Mouse (Mus musculus): Measurements from ENCODE around the gene Rusc2. TPM values are rescaled to one million over a fixed set of nuclear protein-coding genes. Genes with fewer than 3 reads are reported as not detected.

Gene Rusc2
- polyA plus RNA-seq, 1 experiment from 2014 or later: 14.0 TPM

GRCm38 (mm10) chr4:43454041-43454836, 72.5 kb downstream of the Rusc2 start, which contains the start of gene Cd72:
Cd72 (minus strand) TSS chr4:43454628.
- Histone ChIP-seq H3K4me1 (peaks cover 19% of the 10 kb centered on the region), H3K4me2 (peak within 1 kb of the TSS; percentile 48), H3K9me3 (no peaks in the 10 kb centered on the region), H3K36me3 (no peaks in the 10 kb centered on the region), H3K4me3 (peak within 1 kb of the TSS; percentile 10; the same call in 1 of the 2 replicates), H3K9ac (no peak within 1 kb of the TSS; the same call in 1 of the 2 replicates), H3K27me3 (peaks cover 37% of the 10 kb centered on the region), H3K27ac (no peak within 1 kb of the TSS)
- ATAC-seq (ENCODE audit: borderline replicate concordance, extremely low read depth, low FRiP score, low TSS enrichment): 0 out of 2 replicates have a peak, but pooled peaks have one; percentile 15
- WGBS: 26% methylated on average over 20 of the region's 20 CpGs

DNA sequence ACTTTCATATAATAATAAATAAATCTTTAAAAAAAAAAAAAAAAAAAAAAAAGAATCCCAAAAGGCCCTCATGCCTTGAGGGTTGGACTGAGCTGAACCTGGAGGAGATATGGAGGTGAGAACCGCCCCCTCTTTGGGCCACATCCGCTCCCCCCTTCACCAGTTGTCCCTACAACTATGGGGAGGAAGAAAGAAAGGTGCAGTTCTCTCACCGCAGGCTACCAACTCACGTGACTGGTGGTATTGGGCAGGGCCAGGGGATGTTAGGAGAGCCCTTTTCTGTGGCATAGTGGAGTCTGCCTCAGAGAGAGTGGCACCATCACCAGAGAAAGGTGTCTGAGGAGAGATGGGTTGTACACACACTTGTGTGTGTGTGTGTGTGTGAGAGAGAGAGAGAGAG, 74.7 kb downstream of the Rusc2 start:
- Histone ChIP-seq H3K9ac (no peak overlapping the region), H3K4me1 (peaks cover 19% of the 10 kb centered on the region), H3K27me3 (peaks cover 37% of the 10 kb centered on the region), H3K27ac (no peak overlapping the region), H3K4me2 (no peak overlapping the region), H3K9me3 (no peaks in the 10 kb centered on the region), H3K4me3 (no peak overlapping the region), H3K36me3 (no peaks in the 10 kb centered on the region)
- ATAC-seq (ENCODE audit: borderline replicate concordance, extremely low read depth, low FRiP score, low TSS enrichment): peak; percentile 26; the same call in 1 of the 2 replicates
- 28% methylated on average over 4 of the region's 4 CpGs for WGBS

- 17% methylated on average over 8 of the region's 8 CpGs for WGBS
- H3K27ac ChIP-seq: no peak overlapping the region
- H3K27me3 ChIP-seq: peaks cover 31% of the 10 kb centered on the region
- H3K4me1 ChIP-seq: peaks cover 19% of the 10 kb centered on the region
- no peaks in the 10 kb centered on the region for H3K36me3 ChIP-seq
- no peaks in the 10 kb centered on the region for H3K9me3 ChIP-seq
- H3K4me3 ChIP-seq: no peak overlapping the region
- no peak overlapping the region for H3K4me2 ChIP-seq
- H3K9ac ChIP-seq: no peak overlapping the region
- ATAC-seq (ENCODE audit: borderline replicate concordance, extremely low read depth, low FRiP score, low TSS enrichment): no peak
These were observed 75.3 kb downstream of the Rusc2 start for GRCm38 (mm10) chr4:43457124-43457523.

GRCm38 (mm10) chr4:43463102-43463501, 81.3 kb downstream of the Rusc2 start:
- Histone ChIP-seq H3K4me2 (no peak overlapping the region), H3K27me3 (no peaks in the 10 kb centered on the region), H3K4me3 (no peak overlapping the region), H3K27ac (no peak overlapping the region), H3K36me3 (no peaks in the 10 kb centered on the region), H3K9ac (no peak overlapping the region), H3K9me3 (no peaks in the 10 kb centered on the region), H3K4me1 (no peaks in the 10 kb centered on the region)
- 80% methylated on average over 5 of the region's 5 CpGs for WGBS
- no peak for ATAC-seq (ENCODE audit: borderline replicate concordance, extremely low read depth, low FRiP score, low TSS enrichment)

GRCm38 (mm10) chr4:43465935-43466334, 84.2 kb downstream of the Rusc2 start:
- 84% methylated on average over 6 of the region's 6 CpGs for WGBS

DNA sequence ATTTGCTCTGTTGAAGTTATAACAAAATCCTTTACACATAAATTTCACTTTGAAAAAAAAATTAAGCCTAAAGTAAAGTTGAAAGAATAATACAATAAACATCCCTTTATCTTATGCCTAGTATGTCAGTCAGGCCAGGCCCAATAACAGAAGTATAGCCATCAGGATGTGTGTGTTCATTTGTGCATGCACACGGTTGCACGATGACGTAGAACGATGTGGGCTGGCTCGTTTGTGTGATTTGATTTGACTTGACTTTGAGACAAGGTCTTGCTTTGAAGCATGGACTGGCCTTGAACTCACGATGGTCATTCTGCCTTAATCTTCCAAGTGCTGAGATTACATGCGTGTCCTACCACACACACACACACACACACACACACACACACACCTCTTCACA, 85.1 kb downstream of the Rusc2 start:
- no peak for ATAC-seq (ENCODE audit: borderline replicate concordance, extremely low read depth, low FRiP score, low TSS enrichment)
- WGBS: 82% methylated on average over 7 of the region's 7 CpGs

More at GRCm38 (mm10) chr4:43465935-43466334, 84.2 kb downstream of the Rusc2 start:
- Histone ChIP-seq H3K27me3 (no peaks in the 10 kb centered on the region), H3K9me3 (no peaks in the 10 kb centered on the region), H3K4me3 (no peak overlapping the region), H3K4me1 (no peaks in the 10 kb centered on the region), H3K4me2 (no peak overlapping the region), H3K27ac (no peak overlapping the region), H3K9ac (no peak overlapping the region), H3K36me3 (no peaks in the 10 kb centered on the region)
- no peak; the same call in 1 of the 2 replicates for ATAC-seq (ENCODE audit: borderline replicate concordance, extremely low read depth, low FRiP score, low TSS enrichment)

GRCm38 (mm10) chr4:43470301-43470700, 88.5 kb downstream of the Rusc2 start:
- Histone ChIP-seq H3K36me3 (no peaks in the 10 kb centered on the region), H3K27ac (no peak overlapping the region), H3K9me3 (no peaks in the 10 kb centered on the region), H3K27me3 (no peaks in the 10 kb centered on the region), H3K4me2 (no peak overlapping the region), H3K9ac (no peak overlapping the region), H3K4me1 (no peaks in the 10 kb centered on the region), H3K4me3 (no peak overlapping the region)
- ATAC-seq (ENCODE audit: borderline replicate concordance, extremely low read depth, low FRiP score, low TSS enrichment): no peak
- WGBS: 88% methylated on average over 10 of the region's 10 CpGs

More for the DNA sequence above, 85.1 kb downstream of the Rusc2 start:
- no peak overlapping the region for H3K4me3 ChIP-seq
- H3K4me2 ChIP-seq: no peak overlapping the region
- no peaks in the 10 kb centered on the region for H3K36me3 ChIP-seq
- H3K4me1 ChIP-seq: no peaks in the 10 kb centered on the region
- no peaks in the 10 kb centered on the region for H3K9me3 ChIP-seq
- no peak overlapping the region for H3K9ac ChIP-seq
- no peaks in the 10 kb centered on the region for H3K27me3 ChIP-seq
- H3K27ac ChIP-seq: no peak overlapping the region

DNA sequence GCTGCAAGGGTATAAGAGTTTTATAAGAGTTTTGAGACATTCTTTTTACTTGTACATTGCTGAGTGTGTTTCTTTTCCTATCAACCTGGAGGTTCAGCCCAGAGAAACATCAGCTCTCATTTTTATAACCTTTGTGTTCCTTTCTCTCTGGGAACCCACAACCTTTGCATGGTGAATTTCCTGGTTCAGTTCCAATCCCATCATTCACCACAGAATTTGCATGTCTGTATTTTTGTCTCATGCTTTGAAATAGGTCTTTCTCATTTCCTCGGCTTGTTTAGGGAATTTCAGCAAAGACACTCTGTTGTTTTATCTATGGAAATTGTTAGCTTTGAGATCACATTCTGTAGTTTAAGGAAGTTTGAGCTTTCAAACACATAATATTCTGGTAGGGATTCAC, 91.9 kb downstream of the Rusc2 start:
- no peak overlapping the region for H3K9ac ChIP-seq
- H3K27me3 ChIP-seq: no peaks in the 10 kb centered on the region
- no peaks in the 10 kb centered on the region for H3K9me3 ChIP-seq
- H3K36me3 ChIP-seq: no peaks in the 10 kb centered on the region
- H3K27ac ChIP-seq: no peak overlapping the region
- no peak for ATAC-seq (ENCODE audit: borderline replicate concordance, extremely low read depth, low FRiP score, low TSS enrichment)
- 64% methylated on average over 1 of the region's 1 CpGs for WGBS
- H3K4me1 ChIP-seq: 0 out of 2 replicates have a peak, but pooled peaks cover 3% of the 10 kb centered on the region
- H3K4me2 ChIP-seq: no peak overlapping the region
- no peak overlapping the region for H3K4me3 ChIP-seq

DNA sequence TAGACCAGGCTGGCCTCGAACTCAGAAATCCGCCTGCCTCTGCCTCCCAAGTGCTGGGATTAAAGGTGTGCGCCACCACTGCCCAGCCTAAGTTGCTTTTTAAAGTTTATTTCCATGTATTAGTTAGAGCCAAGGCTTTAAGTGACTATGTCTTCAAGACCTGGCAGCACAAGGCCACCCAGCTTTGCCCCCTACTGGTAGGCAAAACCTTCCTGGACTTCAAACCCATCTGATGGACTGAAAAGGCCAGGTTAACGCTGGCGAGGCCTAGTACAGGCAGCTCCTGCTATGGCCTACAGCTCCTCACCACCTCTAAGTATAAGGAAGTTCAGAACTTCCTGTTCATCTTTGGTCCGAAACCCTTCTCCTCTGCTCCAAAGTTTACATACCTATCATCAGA, 94.8 kb downstream of the Rusc2 start:
- H3K27me3 ChIP-seq: no peaks in the 10 kb centered on the region

More for the DNA sequence above, 94.8 kb downstream of the Rusc2 start:
- Histone ChIP-seq H3K4me3 (no peak overlapping the region), H3K36me3 (no peaks in the 10 kb centered on the region), H3K9me3 (no peaks in the 10 kb centered on the region), H3K9ac (no peak overlapping the region), H3K4me2 (no peak overlapping the region), H3K27ac (no peak overlapping the region), H3K4me1 (0 out of 2 replicates have a peak, but pooled peaks cover 3% of the 10 kb centered on the region)
- no peak for ATAC-seq (ENCODE audit: borderline replicate concordance, extremely low read depth, low FRiP score, low TSS enrichment)
- 89% methylated on average over 6 of the region's 6 CpGs for WGBS

Other genes starting within 250 kb of the Rusc2 start
- 0.24 and 0.29 TPM in 2 replicates for gene Atp8b5, start 114.8 kb upstream of the Rusc2 start, polyA plus RNA-seq (2015; fragmentation: Nextera tagmentation; extraction: Ambion mirVana)
- gene Fam166b, start 47.2 kb downstream of the Rusc2 start, polyA plus RNA-seq (2015; fragmentation: Nextera tagmentation; extraction: Ambion mirVana): 0.14 and 0.25 TPM in 2 replicates
- gene Tesk1, start 60.0 kb downstream of the Rusc2 start, polyA plus RNA-seq (2015; fragmentation: Nextera tagmentation; extraction: Ambion mirVana): 8.3 and 8.5 TPM in 2 replicates
- 1.8 and 3.1 TPM in 2 replicates for gene Cd72, start 72.6 kb downstream of the Rusc2 start, polyA plus RNA-seq (2015; fragmentation: Nextera tagmentation; extraction: Ambion mirVana)
- 0.14 and 1.2 TPM in 2 replicates for gene Sit1, start 101.8 kb downstream of the Rusc2 start, polyA plus RNA-seq (2015; fragmentation: Nextera tagmentation; extraction: Ambion mirVana)
- 67.4 and 70.1 TPM in 2 replicates for gene Ccdc107, start 110.9 kb downstream of the Rusc2 start, polyA plus RNA-seq (2015; fragmentation: Nextera tagmentation; extraction: Ambion mirVana)
- 48.8 and 54.0 TPM in 2 replicates for gene Arhgef39, start 117.7 kb downstream of the Rusc2 start, polyA plus RNA-seq (2015; fragmentation: Nextera tagmentation; extraction: Ambion mirVana)
- 4.7 and 6.1 TPM in 2 replicates for gene Car9, start 125.0 kb downstream of the Rusc2 start, polyA plus RNA-seq (2015; fragmentation: Nextera tagmentation; extraction: Ambion mirVana)
- 198 and 216 TPM in 2 replicates for gene Tpm2, start 141.8 kb downstream of the Rusc2 start, polyA plus RNA-seq (2015; fragmentation: Nextera tagmentation; extraction: Ambion mirVana)
- gene Creb3, start 180.4 kb downstream of the Rusc2 start, polyA plus RNA-seq (2015; fragmentation: Nextera tagmentation; extraction: Ambion mirVana): 62.7 and 63.2 TPM in 2 replicates
- 97.9 and 98.2 TPM in 2 replicates for gene Tln1, start 180.7 kb downstream of the Rusc2 start, polyA plus RNA-seq (2015; fragmentation: Nextera tagmentation; extraction: Ambion mirVana)
- 23.7 and 32.2 TPM in 2 replicates for gene Rgp1, start 196.7 kb downstream of the Rusc2 start, polyA plus RNA-seq (2015; fragmentation: Nextera tagmentation; extraction: Ambion mirVana)
- gene Gba2, start 196.9 kb downstream of the Rusc2 start, polyA plus RNA-seq (2015; fragmentation: Nextera tagmentation; extraction: Ambion mirVana): 19.0 and 21.1 TPM in 2 replicates
- 0.77 and 1.5 TPM in 2 replicates for gene Msmp, start 202.5 kb downstream of the Rusc2 start, polyA plus RNA-seq (2015; fragmentation: Nextera tagmentation; extraction: Ambion mirVana)
- gene Npr2, start 250.0 kb downstream of the Rusc2 start, polyA plus RNA-seq (2015; fragmentation: Nextera tagmentation; extraction: Ambion mirVana): 9.6 and 10.6 TPM in 2 replicates